Mouse (Mus musculus) G1E (cell line): ENCODE measurements at regions not wholly inside any gene's neighbourhood (a gene's known extent, or its start where the extent isn't known, plus 50 kb on each side); places are given as distances from the start of the nearest gene placed in this dataset.

ENCODE experiments used
- CTCF ChIP-seq: IDR thresholded peaks from 2 replicates; pipeline ENCODE4 v1.5.1; 2012; ENCODE audit warnings: low read depth, low read length, inconsistent platforms, mixed read lengths
- GATA1 ChIP-seq: IDR thresholded peaks from 2 replicates; pipeline ENCODE4 v1.6.1; 2012; ENCODE audit warnings: borderline replicate concordance, low read length, inconsistent platforms, mixed read lengths
- GATA2 ChIP-seq: IDR thresholded peaks from 2 replicates; pipeline ENCODE4 v1.6.1; 2012; ENCODE audit warnings: low read depth, low read length, inconsistent platforms, borderline replicate concordance
- POLR2AphosphoS5 ChIP-seq: IDR thresholded peaks from 2 replicates; pipeline ENCODE4 v1.6.1; 2012; ENCODE audit warnings: low read depth, low read length, inconsistent platforms; ENCODE audit not compliant: insufficient replicate concordance
- TAL1 ChIP-seq: conservative IDR thresholded peaks from 2 replicates; pipeline ENCODE4 v1.6.1; 2012; ENCODE audit warnings: low read depth, low read length, inconsistent platforms, mixed read lengths

DNA sequence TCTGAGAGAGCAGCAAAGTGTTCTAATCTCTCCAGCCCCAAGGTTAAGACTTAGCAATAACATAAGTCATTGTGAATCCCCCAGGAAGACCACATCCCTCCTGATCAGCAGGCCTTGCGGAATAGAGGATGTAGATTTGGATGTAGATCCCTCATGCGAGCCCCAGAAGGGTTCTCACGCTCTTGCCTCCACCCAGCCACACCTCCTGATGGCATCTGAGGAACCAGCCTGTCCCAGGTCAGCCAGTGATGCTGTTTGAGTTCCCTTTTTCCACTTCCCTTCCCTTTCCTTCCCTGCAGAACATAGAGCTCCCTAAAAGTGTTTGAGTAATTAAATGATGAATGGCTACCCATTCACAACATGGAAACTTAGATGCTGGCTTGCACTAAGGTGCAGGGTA is 124.1 kb downstream of the Katnal1 start:
- TF ChIP-seq CTCF (no peak), TAL1 (no peak), GATA1 (no peak), POLR2AphosphoS5 (no peak), GATA2 (no peak)
